Mouse (Mus musculus): ENCODE measurements around the gene Dynlrb1.

Gene Dynlrb1

DNA sequence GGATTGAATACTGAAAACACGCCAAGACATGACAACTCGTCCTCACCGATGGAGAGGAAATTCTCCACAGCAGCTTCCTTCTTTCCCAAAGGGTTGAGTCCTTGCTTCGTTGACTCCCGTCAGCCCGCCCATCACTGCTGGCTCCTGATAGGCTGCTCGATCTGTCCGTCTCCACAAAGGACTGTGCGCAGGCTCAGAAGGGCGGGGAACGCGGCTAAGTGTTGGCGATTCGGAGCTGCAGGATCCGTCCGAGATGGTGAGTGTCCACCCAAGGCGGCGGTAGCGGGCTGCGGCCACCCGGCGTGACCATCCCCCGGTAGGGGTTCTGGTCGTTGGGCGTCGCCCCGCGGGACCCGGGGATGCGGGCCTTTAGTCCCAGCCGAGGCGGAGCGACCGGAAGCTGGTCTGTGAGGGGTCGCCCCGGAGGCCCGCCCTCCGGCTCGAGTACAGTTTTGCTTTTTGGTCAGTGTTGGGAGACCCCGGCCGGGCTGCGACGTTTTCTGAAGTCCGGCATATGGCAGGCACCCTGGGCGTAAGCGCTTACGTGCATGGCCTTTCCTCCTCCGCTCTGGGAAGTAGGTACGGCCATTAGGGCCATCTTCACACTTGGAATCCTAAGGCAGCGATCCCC lies at the start of gene Dynlrb1:
Gene Dynlrb1 (plus strand): TSS at position 172 of the 631 bp plus-strand sequence.
- in situ Hi-C loops (cut with MboI; ENCODE audit: low pct_unique_long_range_greater_than_20kb in 1 of 2, low sequenced_read_pairs in 2 of 2, unreplicated experiment in 1 of 2): no loop called here

DNA sequence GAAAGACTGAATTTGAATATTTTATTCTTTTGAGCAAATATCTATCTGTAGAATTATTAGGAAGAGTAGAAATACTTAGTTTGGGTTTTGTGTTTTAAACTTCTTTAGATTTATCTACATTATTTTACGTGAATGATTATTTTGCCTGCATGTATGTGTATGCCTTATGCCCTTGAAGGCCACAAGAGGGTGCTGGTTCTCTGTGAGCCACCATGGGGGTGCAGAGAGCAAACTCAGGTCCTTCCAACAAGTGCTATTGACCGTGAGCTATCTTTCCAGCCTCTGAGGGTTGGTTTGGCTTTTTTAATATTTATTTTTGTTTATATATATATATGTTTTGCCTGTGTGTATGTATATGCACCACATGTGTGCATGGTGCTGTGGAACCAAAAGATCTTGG lies 28.9 kb upstream of the Dynlrb1 start:
- in situ Hi-C loops (cut with MboI; ENCODE audit: low pct_unique_long_range_greater_than_20kb in 1 of 2, low sequenced_read_pairs in 2 of 2, unreplicated experiment in 1 of 2): no loop called here

GRCm38 (mm10) chr2:155223145-155223544 lies 13.2 kb upstream of the Dynlrb1 start:
- in situ Hi-C loops (cut with MboI; ENCODE audit: low pct_unique_long_range_greater_than_20kb in 1 of 2, low sequenced_read_pairs in 2 of 2, unreplicated experiment in 1 of 2): no loop called here

GRCm38 (mm10) chr2:155224721-155225120 lies 11.6 kb upstream of the Dynlrb1 start:
- in situ Hi-C loops (cut with MboI; ENCODE audit: low pct_unique_long_range_greater_than_20kb in 1 of 2, low sequenced_read_pairs in 2 of 2, unreplicated experiment in 1 of 2): no loop called here

DNA sequence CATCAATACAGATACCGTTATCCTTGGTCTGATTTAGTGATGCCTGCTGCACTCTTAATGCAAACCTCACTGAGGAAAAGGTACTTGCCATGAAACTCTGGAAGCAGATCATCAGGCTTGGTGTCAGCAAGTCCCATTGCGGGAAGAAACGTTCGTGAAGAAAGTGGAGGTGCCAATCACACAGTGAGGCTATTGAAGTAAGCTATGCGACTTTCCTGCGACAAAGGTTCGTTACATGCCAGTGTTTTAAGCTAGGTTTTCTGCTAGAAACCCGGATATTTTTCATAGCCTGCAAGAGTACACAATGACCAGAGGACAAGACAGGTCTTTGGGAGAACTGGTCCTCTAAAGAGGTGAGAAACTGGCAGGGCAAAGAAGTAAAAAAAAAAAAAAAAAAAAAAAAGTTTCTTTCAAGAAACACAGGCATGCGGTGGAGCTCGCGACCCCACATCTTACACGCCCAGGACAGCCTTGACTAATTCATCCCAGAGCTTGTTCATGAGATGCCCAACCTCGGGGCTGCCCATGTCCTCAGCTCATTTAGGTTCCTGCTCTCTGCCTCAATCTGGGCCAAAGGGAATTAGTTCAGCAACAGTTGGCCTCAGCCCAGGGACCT lies 479 bp upstream of the Dynlrb1 start:
- in situ Hi-C loops (cut with MboI; ENCODE audit: low pct_unique_long_range_greater_than_20kb in 1 of 2, low sequenced_read_pairs in 2 of 2, unreplicated experiment in 1 of 2): no loop called here

GRCm38 (mm10) chr2:155237276-155237675 lies 943 bp downstream of the Dynlrb1 start:
- in situ Hi-C loops (cut with MboI; ENCODE audit: low pct_unique_long_range_greater_than_20kb in 1 of 2, low sequenced_read_pairs in 2 of 2, unreplicated experiment in 1 of 2): no loop called here

- in situ Hi-C loops (cut with MboI; ENCODE audit: low pct_unique_long_range_greater_than_20kb in 1 of 2, low sequenced_read_pairs in 2 of 2, unreplicated experiment in 1 of 2): no loop called here
Measured at GRCm38 (mm10) chr2:155240915-155241314, 4.6 kb downstream of the Dynlrb1 start.

DNA sequence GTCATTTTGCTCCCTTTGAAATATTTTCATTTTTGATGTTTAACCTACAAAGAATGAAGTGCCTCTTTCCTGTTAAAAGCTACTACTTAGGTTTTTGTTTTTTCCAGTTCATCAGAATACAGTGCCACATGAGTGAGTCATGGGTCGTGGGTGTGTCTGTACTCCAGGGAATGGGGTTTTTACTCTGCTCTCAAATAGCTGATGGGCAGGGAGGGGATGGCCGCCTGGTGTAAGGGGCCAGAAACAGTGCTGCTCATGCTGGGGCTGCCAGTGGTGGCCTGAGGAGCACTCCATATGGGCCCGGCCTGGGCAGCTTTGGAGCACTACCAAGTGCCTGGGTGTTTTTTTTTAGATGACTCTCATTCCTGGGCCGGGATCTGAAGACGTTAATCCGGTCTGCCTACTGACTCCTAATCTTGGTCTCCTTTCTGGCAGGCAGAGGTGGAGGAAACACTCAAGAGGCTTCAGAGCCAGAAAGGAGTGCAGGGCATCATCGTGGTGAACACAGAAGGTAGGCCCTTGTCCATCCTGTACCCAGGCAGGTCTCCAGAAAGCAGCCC lies 6.0 kb downstream of the Dynlrb1 start:
- in situ Hi-C loops (cut with MboI; ENCODE audit: low pct_unique_long_range_greater_than_20kb in 1 of 2, low sequenced_read_pairs in 2 of 2, unreplicated experiment in 1 of 2): no loop called here

DNA sequence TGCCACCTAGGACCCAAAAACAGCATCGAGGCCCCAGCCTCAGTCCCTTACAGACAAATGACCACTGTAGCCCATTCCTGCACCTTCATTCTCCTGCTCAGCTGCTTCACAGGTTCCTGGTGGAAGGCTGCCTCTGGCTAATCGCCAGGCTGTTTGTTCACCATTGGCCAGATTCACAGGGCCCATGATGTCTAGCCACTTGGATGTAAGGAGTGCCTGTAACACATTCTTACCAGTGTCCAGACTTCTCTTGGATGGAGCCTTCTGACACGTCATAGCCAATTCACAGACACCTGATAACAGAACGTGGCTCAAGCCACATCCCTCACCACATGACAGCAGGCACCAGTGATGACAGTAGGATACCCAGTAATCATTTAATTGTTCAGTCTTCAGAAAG lies 9.9 kb downstream of the Dynlrb1 start:
- in situ Hi-C loops (cut with MboI; ENCODE audit: low pct_unique_long_range_greater_than_20kb in 1 of 2, low sequenced_read_pairs in 2 of 2, unreplicated experiment in 1 of 2): no loop called here

DNA sequence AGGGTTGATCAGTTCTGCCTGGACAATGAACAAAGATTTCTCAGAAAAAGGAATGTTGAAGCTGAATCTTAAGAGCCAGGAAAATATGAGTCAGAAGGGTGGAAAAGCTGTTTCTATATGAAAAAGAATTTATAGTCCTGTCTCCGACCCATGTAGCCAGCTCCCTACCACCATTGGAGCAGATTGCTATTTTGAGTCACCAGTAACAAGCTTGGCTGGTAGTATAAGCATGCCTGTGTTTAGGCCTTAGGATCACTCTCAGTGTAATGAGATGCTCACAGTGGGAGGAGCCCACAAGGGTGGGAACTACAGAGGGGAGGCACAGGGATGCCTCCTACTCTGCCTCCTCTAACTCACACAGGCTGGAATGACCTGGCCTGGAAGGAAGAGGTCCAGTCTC lies 11.9 kb downstream of the Dynlrb1 start:
- in situ Hi-C loops (cut with MboI; ENCODE audit: low pct_unique_long_range_greater_than_20kb in 1 of 2, low sequenced_read_pairs in 2 of 2, unreplicated experiment in 1 of 2): no loop called here

DNA sequence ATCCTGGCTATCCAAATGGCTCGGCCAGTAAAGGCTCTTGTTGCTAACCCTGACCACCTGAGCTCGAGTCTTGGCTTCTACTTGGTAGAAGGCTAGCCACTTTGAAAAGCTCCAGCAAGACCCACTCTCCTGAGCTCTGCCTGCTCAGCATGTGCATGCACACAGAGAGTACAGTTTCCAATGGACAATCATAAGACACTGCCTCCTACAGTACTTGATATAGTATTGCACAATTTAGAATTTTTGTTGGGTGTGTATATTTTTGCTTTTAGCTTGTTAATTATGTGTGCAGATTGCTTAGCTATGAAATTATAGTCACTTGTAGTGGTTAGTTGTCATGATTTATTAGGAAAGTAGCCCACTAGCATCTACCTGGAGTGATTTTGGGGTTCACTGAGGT lies 12.4 kb downstream of the Dynlrb1 start:
- in situ Hi-C loops (cut with MboI; ENCODE audit: low pct_unique_long_range_greater_than_20kb in 1 of 2, low sequenced_read_pairs in 2 of 2, unreplicated experiment in 1 of 2): no loop called here

DNA sequence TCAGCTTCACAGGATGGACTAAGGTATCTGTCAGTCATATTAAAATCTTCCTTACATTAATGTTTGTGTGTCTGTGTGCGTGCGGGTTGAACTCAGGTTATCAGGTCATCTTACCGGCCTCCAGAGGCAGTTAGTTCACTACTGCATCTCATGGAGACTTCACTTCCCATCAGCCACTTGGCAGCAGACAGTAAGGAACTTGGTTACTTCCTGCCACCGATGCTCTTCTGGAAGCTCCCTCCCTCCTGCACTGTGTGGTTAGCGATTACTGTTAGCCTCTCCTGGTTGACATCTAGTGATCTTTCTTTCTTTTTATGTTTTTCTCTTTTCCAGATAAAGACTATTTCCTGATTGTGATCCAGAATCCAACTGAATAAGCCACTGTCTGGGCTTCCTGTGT lies 13.3 kb downstream of the Dynlrb1 start:
- in situ Hi-C loops (cut with MboI; ENCODE audit: low pct_unique_long_range_greater_than_20kb in 1 of 2, low sequenced_read_pairs in 2 of 2, unreplicated experiment in 1 of 2): no loop called here

DNA sequence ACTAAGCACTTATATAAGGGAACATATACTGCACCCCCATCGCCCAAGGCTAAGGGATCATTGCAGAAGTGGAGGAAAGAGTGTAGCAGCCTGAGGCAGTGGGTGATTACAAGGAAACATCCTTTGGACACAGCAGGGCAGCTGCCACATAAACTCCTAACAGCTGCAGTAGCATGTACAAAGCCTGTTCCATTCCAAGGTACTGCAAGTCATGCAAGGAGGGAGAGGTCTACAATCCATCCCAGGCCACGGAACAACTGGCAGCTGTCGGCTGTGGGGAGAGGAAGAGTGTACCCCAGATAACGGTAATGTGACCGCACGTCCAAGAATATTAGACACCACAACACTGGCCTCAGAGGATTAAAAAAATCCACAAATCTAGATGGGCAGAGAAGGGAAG lies 29.2 kb downstream of the Dynlrb1 start:
- in situ Hi-C loops (cut with MboI; ENCODE audit: low pct_unique_long_range_greater_than_20kb in 1 of 2, low sequenced_read_pairs in 2 of 2, unreplicated experiment in 1 of 2): no loop called here

GRCm38 (mm10) chr2:155266896-155267295 lies 30.6 kb downstream of the Dynlrb1 start:
- in situ Hi-C loops (cut with MboI; ENCODE audit: low pct_unique_long_range_greater_than_20kb in 1 of 2, low sequenced_read_pairs in 2 of 2, unreplicated experiment in 1 of 2): no loop called here

DNA sequence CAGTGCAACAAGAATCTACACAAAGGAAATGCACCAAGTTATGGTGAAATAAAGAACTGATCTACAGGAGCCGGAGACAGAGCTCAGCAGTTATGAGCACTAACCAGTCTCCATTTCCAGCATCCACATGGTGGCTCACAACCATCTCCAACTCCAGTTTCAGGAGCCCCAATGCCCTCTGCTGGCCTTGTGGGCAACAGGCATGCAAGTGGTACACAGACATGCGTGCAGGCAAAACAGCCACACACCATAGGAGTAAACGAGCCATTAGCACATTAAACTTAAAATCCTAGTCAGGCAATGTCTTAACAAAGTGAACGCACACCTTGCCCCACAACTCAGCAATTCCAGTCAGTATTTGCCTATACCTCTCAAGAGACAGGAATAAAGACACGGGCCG lies 35.6 kb downstream of the Dynlrb1 start:
- in situ Hi-C loops (cut with MboI; ENCODE audit: low pct_unique_long_range_greater_than_20kb in 1 of 2, low sequenced_read_pairs in 2 of 2, unreplicated experiment in 1 of 2): loop anchor here in 1 of 2 experiments (10.0 kb wide), 1 partner anchor 187 kb away; no protein-coding TSS in a partner anchor

- in situ Hi-C loops (cut with MboI; ENCODE audit: low pct_unique_long_range_greater_than_20kb in 1 of 2, low sequenced_read_pairs in 2 of 2, unreplicated experiment in 1 of 2): loop anchor here in 1 of 2 experiments (10.0 kb wide), 1 partner anchor 188 kb away; no protein-coding TSS in a partner anchor
Measured at GRCm38 (mm10) chr2:155272396-155273170, 36.2 kb downstream of the Dynlrb1 start.

DNA sequence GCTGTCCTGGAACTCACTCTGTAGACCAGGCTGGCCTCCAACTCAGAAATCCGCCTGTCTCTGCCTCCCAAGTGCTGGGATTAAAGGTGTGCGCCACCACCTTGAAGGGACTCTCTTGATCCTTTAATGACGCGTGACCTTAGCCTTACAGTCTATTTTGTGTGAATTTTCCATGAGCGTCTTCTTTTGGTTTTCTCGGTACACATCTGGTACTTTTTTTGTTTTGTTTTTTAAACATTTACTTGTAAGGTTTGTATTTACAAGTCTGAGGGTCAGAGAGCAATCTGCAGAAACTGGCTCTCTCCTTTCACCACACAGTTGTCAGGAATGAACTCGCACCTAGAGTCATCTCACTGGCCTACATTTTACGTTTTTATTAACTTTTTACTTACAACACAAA lies 37.3 kb downstream of the Dynlrb1 start:
- in situ Hi-C loops (cut with MboI; ENCODE audit: low pct_unique_long_range_greater_than_20kb in 1 of 2, low sequenced_read_pairs in 2 of 2, unreplicated experiment in 1 of 2): loop anchor here in 1 of 2 experiments (10.0 kb wide), 1 partner anchor 189 kb away; no protein-coding TSS in a partner anchor

DNA sequence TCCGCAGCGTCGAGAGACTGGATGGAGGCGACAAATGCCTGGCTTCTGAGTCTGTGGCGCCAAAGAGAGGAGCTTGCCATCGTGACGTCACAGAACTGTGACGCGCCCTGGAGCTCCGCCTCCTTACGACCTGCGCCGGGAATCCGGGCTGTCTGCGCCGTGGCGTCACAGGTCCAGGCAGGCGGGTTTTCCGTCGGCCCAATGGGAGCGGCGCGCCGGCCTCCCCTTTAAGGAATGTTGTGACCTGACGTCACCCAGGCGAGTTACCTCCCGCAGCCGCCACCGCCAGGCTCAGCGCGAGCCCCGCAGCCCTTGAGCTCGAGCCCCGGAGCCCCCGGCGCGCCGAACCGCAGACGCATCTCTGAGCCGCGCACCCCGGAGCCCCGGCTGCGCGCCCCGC lies 39.9 kb downstream of the Dynlrb1 start, which contains the start of gene Map1lc3a:
Gene Map1lc3a (plus strand): TSS at position 103 of the 400 bp plus-strand sequence.
- in situ Hi-C loops (cut with MboI; ENCODE audit: low pct_unique_long_range_greater_than_20kb in 1 of 2, low sequenced_read_pairs in 2 of 2, unreplicated experiment in 1 of 2): loop anchor here in 1 of 2 experiments (10.0 kb wide), 1 partner anchor 191 kb away; no protein-coding TSS in a partner anchor

DNA sequence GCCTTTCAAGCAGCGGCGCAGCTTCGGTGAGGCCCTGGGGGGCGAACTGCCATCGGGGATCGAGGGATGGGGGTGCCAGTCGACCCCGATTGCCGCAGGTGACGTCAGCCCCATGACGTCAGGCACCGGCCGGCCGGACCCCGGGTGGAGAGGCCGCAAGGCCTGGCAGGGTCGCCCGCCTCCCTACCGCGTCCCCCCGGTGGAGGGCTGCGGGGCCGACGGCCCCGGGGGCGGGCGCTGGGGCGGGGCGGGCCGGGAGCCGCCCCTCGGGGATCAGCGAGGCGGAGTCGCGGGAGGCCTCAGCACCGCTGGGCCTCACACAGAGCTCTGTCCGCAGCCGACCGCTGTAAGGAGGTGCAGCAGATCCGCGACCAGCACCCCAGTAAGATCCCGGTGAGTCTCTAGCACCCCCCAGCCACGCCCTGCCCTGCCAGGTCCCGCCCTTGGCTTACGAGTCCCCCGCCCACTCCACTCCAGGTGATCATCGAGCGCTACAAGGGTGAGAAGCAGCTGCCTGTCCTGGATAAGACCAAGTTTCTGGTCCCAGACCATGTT lies 40.4 kb downstream of the Dynlrb1 start:
- in situ Hi-C loops (cut with MboI; ENCODE audit: low pct_unique_long_range_greater_than_20kb in 1 of 2, low sequenced_read_pairs in 2 of 2, unreplicated experiment in 1 of 2): loop anchor here in 1 of 2 experiments (10.0 kb wide), 1 partner anchor 192 kb away; no protein-coding TSS in a partner anchor
